Mouse (Mus musculus): ENCODE data around the gene Hmgcs1.
A peak's percentile ranks its signal among the peaks of the same experiment; 100 is the strongest.
"Not testable (repeated sequence)": the region's sequence is repeated elsewhere in the genome, so short reads cannot be mapped to it uniquely, and the experiment has no call there.

The Hmgcs1 gene

GRCm38 (mm10) chr13:119704280-119704679 lies 14.1 kb downstream of the Hmgcs1 start:
- DNase-seq (ENCODE audit: extremely low read depth, low read depth, low spot score), result no peak

GRCm38 (mm10) chr13:119706278-119706880 lies 16.2 kb downstream of the Hmgcs1 start:
- DNase-seq (ENCODE audit: extremely low read depth, low read depth, low spot score), result not testable (repeated sequence)

GRCm38 (mm10) chr13:119706953-119707352 lies 16.8 kb downstream of the Hmgcs1 start:
- DNase-seq (ENCODE audit: extremely low read depth, low read depth, low spot score), result no peak

- no peak for DNase-seq (ENCODE audit: extremely low read depth, low read depth, low spot score)
These were observed 17.7 kb downstream of the Hmgcs1 start for GRCm38 (mm10) chr13:119707906-119708305.

GRCm38 (mm10) chr13:119708941-119709340 lies 18.8 kb downstream of the Hmgcs1 start:
- peak; percentile 96 for DNase-seq (ENCODE audit: extremely low read depth, low read depth, low spot score)

GRCm38 (mm10) chr13:119709388-119710267 lies 19.4 kb downstream of the Hmgcs1 start:
- DNase-seq (ENCODE audit: extremely low read depth, low read depth, low spot score), result no peak

GRCm38 (mm10) chr13:119710268-119710610 lies 20.1 kb downstream of the Hmgcs1 start:
- peak; percentile 100 for DNase-seq (ENCODE audit: extremely low read depth, low read depth, low spot score)

GRCm38 (mm10) chr13:119712463-119712862 lies 22.3 kb downstream of the Hmgcs1 start:
- DNase-seq (ENCODE audit: extremely low read depth, low read depth, low spot score), result no peak

GRCm38 (mm10) chr13:119713107-119713787 lies 23.1 kb downstream of the Hmgcs1 start:
- peak; percentile 88 for DNase-seq (ENCODE audit: extremely low read depth, low read depth, low spot score)

GRCm38 (mm10) chr13:119713821-119714220 lies 23.6 kb downstream of the Hmgcs1 start:
- DNase-seq (ENCODE audit: extremely low read depth, low read depth, low spot score), result no peak

- no peak for DNase-seq (ENCODE audit: extremely low read depth, low read depth, low spot score)
These were observed 25.9 kb downstream of the Hmgcs1 start for GRCm38 (mm10) chr13:119716105-119716504.

- DNase-seq (ENCODE audit: extremely low read depth, low read depth, low spot score), result no peak
These were observed 32.3 kb downstream of the Hmgcs1 start for GRCm38 (mm10) chr13:119722447-119722846.

- no peak for DNase-seq (ENCODE audit: extremely low read depth, low read depth, low spot score)
These were observed 33.2 kb downstream of the Hmgcs1 start for GRCm38 (mm10) chr13:119723368-119723767.

GRCm38 (mm10) chr13:119724541-119724940 lies 34.4 kb downstream of the Hmgcs1 start:
- DNase-seq (ENCODE audit: extremely low read depth, low read depth, low spot score), result no peak

GRCm38 (mm10) chr13:119727608-119728387 lies 37.6 kb downstream of the Hmgcs1 start:
- no peak for DNase-seq (ENCODE audit: extremely low read depth, low read depth, low spot score)

GRCm38 (mm10) chr13:119729406-119729805 lies 39.2 kb downstream of the Hmgcs1 start:
- no peak for DNase-seq (ENCODE audit: extremely low read depth, low read depth, low spot score)

GRCm38 (mm10) chr13:119731448-119731847 lies 41.3 kb downstream of the Hmgcs1 start:
- no peak for DNase-seq (ENCODE audit: extremely low read depth, low read depth, low spot score)

GRCm38 (mm10) chr13:119741390-119742237 lies 51.4 kb downstream of the Hmgcs1 start:
- DNase-seq (ENCODE audit: extremely low read depth, low read depth, low spot score), result no peak

- DNase-seq (ENCODE audit: extremely low read depth, low read depth, low spot score), result no peak
These were observed 52.7 kb downstream of the Hmgcs1 start for GRCm38 (mm10) chr13:119742711-119743415.

Measured in fat pad, adult 2 months (tissue).